Mouse (Mus musculus) urinary bladder, postnatal 25 days (tissue): ENCODE measurements at regions not wholly inside any gene's neighbourhood (a gene's known extent, or its start where the extent isn't known, plus 50 kb on each side); places are given as distances from the start of the nearest gene placed in this dataset.

Experiments used
- DNase-seq: peaks from one replicate; pipeline ENCODE4 v3.0.0; 2022; ENCODE audit warnings: low spot score

DNA sequence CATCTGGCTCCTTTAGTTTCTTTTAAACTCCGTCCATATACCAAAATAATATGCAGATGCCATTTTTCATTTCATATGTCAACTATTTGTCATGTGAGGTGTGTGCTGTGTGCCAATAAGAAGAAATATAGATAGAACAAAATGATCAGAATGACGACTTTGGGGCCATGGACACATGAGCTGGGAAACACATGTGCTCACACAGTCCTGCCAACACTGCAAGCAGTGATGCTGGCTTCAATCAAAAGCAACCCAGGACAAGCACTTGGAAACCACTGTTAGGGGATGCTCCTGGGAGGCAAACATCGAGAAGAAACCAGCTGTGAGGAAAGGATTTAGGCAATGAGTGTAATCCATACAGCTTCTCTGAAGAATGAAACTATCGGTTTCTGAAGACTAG lies 731.4 kb downstream of the Basp1 start:
- DNase-seq = no peak

DNA sequence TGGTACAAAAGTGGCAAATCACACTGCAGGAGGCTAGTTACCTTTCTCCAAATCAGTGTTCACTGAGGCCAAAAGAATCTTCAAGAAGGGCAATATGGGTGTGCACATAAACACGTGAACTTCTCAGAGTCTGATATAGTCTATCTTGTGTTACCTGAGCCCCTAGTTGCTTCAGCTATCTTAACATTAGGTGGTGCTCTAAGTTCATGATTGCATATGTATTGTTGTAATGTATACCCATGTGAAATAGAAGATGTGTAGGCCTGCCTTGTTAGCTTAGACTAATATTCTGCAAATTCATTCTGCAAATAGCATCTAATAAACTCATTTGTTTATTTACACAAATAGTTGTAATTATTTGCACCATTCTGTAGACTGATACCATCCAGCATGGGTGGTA lies 764.6 kb downstream of the Basp1 start:
- DNase-seq = no peak

DNA sequence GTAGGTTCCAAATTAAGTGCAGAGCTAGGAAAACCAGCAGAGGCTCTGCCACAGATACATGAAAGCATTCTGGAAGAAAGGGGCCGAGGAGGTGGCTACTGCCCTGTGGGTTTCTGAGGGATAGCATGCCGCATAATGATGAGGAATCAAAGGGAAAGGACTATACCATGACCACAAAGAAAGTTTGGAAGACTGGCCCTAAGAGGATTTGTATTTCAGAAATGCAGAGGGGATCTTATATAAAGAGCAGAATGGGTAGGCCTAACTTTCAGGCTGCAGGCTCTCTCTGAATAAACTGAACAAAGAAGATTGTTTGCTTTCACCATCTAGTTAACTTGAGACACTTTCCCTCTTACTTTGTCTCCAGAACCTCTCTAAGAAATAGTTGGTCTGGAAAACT lies 777.9 kb downstream of the Basp1 start:
- DNase-seq = no peak

- peak; percentile 19 for DNase-seq
Observed at GRCm38 (mm10) chr15:24596242-24596641, 817.3 kb downstream of the Basp1 start.

GRCm38 (mm10) chr15:24588943-24589342 lies 824.6 kb downstream of the Basp1 start:
- peak; percentile 54 for DNase-seq

GRCm38 (mm10) chr15:24566981-24567380 lies 846.6 kb downstream of the Basp1 start:
- DNase-seq = no peak

DNA sequence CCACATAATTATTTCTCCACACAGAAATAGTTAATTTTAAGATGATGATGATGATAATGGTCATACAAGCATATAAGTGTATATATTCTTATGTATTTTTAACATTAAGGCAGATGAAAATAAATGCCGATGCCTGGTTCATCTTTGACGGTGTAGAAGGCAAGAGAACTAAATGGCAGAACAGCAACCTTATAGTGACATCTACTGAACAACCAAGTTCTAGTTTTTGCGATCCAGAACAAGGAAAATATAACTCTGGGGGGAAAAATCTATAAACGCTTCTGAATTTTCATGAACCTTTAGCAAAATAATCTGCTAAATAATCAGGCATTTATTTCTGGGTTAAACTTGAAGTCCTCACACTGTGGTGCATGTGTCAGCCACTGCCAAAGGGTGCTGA lies 856.8 kb downstream of the Basp1 start:
- DNase-seq = no peak

DNA sequence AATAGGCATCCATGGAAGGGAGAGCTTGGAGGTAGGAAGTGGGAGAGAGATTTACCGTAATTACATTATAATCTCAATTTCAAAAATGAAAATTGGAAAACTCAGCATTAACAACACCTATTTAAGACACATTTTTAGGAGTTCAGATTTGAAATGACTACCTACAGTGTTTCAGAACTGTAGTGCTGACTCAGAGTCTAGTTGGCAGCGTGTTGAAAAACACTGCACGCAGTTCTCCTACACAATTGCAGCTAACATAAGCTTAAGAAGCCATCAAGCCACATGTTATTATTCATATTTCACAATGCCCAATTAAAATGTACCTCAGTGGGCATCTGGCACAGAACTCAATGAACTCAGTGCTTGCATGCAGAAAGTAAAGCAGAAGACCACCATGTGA lies 863.5 kb downstream of the Basp1 start:
- no peak for DNase-seq

GRCm38 (mm10) chr15:24530065-24530464 lies 883.5 kb downstream of the Basp1 start:
- no peak for DNase-seq

DNA sequence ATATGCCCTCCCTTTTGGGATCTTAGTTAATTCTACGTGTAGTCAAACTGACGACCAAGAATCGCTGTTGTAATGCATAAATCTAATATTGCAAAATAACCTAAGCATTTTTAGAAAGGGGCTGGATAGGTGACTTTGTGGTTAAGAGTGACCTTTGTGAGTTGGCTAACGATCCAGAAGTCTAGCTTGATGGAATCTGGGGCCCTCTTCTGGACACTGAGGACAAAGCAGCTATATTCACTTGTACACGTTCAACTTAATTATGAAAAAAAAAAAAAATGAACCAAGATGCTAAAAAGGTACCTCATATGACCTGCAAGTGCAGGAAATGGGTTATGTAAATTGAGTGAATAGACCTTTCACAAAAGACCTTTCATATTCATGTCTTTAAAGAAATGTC lies 886.2 kb downstream of the Basp1 start:
- no peak for DNase-seq

DNA sequence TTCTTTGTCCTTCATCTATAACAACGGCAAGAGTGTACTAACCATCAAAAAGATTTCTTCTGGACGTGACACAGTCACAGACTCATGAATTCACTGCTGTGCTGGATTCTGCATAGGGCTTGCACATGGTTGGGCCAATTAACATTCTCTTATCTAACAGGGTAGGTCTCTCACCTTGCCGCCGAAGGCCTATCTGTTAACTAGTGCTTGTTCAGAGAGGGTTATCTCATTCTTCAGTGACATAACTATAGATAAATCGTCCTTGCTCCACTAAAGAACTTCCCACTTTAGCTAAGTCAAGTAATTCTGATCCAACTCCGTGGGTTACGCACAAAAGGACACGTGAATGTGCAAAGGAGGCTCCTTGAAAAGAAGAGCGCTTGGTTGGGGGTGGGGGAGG lies 899.6 kb downstream of the Basp1 start:
- DNase-seq = no peak

GRCm38 (mm10) chr15:24501907-24502559 lies 911.5 kb downstream of the Basp1 start:
- DNase-seq = no peak

GRCm38 (mm10) chr15:24486235-24486634 lies 927.3 kb downstream of the Basp1 start:
- no peak for DNase-seq

GRCm38 (mm10) chr15:24468239-24468638 lies 945.3 kb downstream of the Basp1 start:
- no peak for DNase-seq

DNA sequence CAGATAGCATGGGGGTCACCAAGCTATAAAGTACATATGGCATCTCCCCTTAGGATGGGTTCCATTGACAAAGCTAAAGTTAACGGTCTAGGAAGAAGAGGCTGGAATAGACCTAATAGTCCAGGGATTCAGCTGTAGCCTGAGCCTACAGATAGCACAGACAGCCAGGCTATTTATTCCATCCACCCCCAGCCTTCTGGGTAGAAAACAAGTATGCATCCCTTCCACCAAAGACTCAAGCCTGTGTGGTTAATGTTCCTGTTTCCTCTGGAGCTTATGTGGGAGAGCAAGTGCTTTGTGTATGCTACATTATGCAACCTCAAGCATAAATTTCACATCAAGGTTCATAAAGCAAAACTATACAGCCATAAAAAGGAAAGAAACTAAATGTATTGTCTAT lies 955.8 kb downstream of the Basp1 start:
- no peak for DNase-seq

DNA sequence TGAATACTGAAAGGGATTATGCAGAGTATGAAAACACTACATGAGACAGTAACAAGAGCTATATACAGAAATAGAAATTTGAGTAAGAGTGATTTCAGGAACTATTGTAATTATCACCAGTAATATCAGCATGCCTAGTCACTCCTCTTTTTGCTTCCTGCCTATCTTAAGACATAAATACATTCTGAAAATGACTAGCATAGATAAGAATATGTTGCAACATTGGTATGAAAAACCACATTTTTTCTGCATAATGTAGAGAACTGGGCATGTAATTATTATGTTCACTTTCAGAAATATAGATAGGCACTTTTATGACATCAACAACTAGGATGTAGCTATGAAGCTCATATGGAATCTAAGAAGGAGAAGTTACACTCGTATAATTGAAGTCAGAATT lies 980.5 kb downstream of the Basp1 start:
- DNase-seq = no peak

DNA sequence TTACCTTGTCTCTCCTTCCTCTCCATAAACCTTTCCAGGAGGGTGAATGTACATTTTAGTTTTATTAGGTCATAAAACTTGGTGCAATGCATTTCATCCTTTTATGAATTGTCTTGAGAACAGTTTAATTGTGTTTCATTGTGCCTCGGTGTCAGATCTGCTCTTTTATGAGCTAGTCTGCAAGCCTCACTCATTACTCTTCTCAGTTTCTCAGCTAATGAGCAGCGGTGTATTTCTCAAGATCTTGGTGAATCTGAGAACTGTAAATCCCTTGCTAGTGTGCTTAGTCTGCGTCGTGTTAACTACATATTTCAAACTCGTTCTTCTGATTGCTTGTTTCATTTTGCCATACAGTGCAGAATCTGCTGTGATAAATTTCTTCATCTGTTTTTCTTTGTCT lies 984.4 kb downstream of the Basp1 start:
- DNase-seq = no peak

GRCm38 (mm10) chr15:24422333-24422942 lies 991.1 kb downstream of the Basp1 start:
- no peak for DNase-seq

DNA sequence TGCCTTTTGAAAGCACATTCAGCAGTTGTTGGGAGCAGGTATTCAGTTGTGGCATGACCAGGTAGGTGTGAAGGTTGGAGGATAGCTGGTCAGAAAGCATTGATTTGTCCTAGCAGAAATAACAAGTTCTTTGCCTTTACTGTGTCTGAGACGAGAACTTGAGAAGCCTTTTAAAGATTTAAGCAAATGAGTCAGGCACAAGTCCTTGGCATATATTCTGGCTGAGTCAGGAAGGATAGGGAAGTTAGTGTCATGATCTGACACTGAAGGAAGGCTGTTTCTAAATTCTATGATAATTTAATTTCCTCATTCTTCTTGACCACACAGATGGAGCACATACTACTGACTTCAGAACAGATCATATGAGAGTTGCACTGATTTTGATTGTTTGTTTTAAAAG lies 993.8 kb downstream of the Basp1 start:
- DNase-seq = no peak

DNA sequence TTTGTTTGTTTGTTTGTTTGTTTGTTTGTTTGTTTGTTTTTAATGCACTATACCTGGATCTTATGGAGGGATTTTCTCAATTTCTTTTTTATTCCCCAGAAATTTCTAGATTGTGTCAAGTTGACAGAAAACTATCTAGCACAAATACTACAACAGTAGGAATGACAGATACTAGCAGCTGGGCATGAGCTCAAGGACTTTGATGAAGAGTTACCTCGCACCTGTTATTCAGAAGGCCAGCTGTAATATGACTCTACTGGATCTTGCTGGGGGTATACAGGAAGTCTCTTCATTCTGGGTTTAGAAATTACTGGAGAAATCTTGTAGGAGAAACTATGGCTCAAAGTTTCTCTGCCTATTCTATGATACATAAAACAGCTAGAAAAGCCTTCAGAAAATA lies 994.4 kb downstream of the Basp1 start:
- no peak for DNase-seq

DNA sequence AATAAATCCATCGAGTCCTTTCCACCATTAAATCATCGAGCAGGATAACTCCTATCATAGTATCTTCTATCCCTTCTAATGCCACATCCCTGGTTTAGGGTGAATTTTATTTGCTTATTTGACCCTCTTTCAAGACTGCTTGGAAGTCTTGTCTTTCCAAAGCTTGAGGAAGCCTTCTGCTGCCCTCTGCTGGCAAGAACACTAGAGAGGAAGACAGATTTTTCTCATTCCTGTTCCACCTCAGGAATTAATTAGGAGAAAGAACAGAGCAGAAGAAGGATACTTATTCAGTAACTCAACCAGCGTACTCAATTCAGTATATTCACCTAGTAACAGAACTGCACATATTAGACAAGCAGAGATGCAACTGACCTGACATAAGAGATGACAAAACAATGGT lies 1005.9 kb downstream of the Basp1 start:
- peak; percentile 17 for DNase-seq

- DNase-seq = no peak
Observed at GRCm38 (mm10) chr15:24405305-24405704, 1008.3 kb downstream of the Basp1 start.

DNA sequence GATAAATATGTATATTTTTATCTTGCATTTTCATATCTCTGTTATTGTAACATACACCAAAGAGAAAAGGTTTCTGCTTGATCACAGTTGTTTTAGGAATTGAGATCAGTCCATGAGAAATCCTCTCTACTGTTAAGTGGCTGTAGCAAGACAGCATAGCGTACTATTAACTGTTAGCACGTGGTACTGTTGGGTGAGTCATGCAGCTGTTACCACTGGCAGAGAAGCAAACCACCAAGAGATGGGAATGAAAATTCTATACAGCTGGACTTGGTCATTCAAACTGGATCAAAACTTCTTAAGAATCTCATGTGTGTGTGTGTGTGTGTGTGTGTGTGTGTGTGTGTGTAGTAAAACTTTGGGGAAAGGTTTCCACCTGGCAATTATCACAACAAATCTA lies 1013.5 kb downstream of the Basp1 start:
- no peak for DNase-seq

DNA sequence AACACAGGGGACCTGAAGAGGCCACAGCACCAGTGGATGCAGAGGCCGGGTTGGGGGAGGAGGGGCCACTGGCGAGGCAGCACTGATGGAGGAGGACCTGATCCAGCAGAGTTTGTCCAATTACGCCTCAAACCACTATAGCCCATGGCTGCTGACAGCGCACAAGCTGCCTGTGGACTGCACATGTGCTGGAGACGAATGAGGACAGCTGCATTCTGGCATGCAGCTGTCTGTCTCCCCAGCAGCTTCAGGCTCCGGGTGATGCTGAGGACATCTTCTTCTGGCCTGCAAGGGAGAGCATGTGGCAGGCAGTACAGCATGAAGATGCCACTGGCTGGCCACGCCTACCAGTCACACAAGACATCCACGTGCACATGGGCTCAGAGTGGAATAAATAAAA lies 1055.2 kb downstream of the Basp1 start:
- DNase-seq = no peak
